Mouse (Mus musculus) T-helper 1 cell (primary cell): Measurements from ENCODE around the gene Olfr1115.
"Not testable (repeated sequence)": the region's sequence is repeated elsewhere in the genome, so short reads cannot be mapped to it uniquely, and the experiment has no call there.

ENCODE experiments used
- in situ Hi-C: fragments of 300-600 bp; cut with MboI, MseI; formaldehyde crosslinking; loops from one replicate; pipeline ENCODE4 v1.15.1; 2025; ENCODE audit warnings: high pct_unique_total_duplicates

Olfr1115 gene

GRCm38 (mm10) chr2:87247713-87248112 is at the start of gene Olfr1115:
Gene Olfr1115 (plus strand): TSS chr2:87248013.
- in situ Hi-C loops, result no loop called here

- in situ Hi-C loops, result no loop called here
Observed at GRCm38 (mm10) chr2:87208670-87209069, 39.1 kb upstream of the Olfr1115 start, which contains the start of gene Olfr1113. Gene Olfr1113 (plus strand): TSS chr2:87208970.

GRCm38 (mm10) chr2:87267234-87267633 is 19.4 kb downstream of the Olfr1115 start, which contains the start of gene Olfr1116:
Gene Olfr1116 (plus strand): TSS chr2:87267534.
- in situ Hi-C loops, result no loop called here

- in situ Hi-C loops, result not testable (repeated sequence)
Observed at GRCm38 (mm10) chr2:87293977-87294376, 46.2 kb downstream of the Olfr1115 start.
